Mouse (Mus musculus) kidney, embryonic 16.5 days (tissue): ENCODE measurements around the gene Ccdc136. TPM values are rescaled to one million over a fixed set of nuclear protein-coding genes. Genes with fewer than 3 reads are reported as not detected.
A peak's percentile ranks its signal among the peaks of the same experiment; 100 is the strongest.

Experiments
- ATAC-seq: fragments of 200-750 bp; cut with Nextera tagmentation; 2 replicates; pipeline ENCODE4 v1.8.0; 2017; ENCODE audit warnings: moderate TSS enrichment; ENCODE audit not compliant: low FRiP score, low TSS enrichment
- H3K27ac ChIP-seq: fragments of 300-500 bp; sonication (generic); 2 replicates; pipeline ENCODE4 v1.5.1; 2014; ENCODE audit warnings: low read length
- H3K27me3 ChIP-seq: fragments of 300-500 bp; sonication (generic); 2 replicates; pipeline ENCODE4 v1.6.1; 2014; ENCODE audit warnings: low read length, control low read depth, mixed read lengths; ENCODE audit not compliant: insufficient read depth
- H3K36me3 ChIP-seq: fragments of 300-500 bp; sonication (generic); 2 replicates; pipeline ENCODE4 v1.6.1; 2014; ENCODE audit warnings: low read length, control low read depth, mixed read lengths; ENCODE audit not compliant: insufficient read depth
- H3K4me1 ChIP-seq: fragments of 300-500 bp; sonication (generic); 2 replicates; pipeline ENCODE4 v1.6.1; 2014; ENCODE audit warnings: low read length, control low read depth, mixed read lengths; ENCODE audit not compliant: insufficient read depth
- H3K4me2 ChIP-seq: fragments of 300-500 bp; sonication (generic); replicated peaks from 2 replicates; pipeline ENCODE4 v1.6.1; 2014; ENCODE audit warnings: low read depth, low read length
- H3K4me3 ChIP-seq: fragments of 300-500 bp; sonication (generic); 2 replicates; pipeline ENCODE4 v1.5.1; 2014; ENCODE audit warnings: mild to moderate bottlenecking, low read length
- H3K9ac ChIP-seq: fragments of 300-500 bp; sonication (generic); replicated peaks from 2 replicates; pipeline ENCODE4 v1.6.1; 2014; ENCODE audit warnings: low read length
- H3K9me3 ChIP-seq: fragments of 300-500 bp; sonication (generic); 2 replicates; pipeline ENCODE4 v1.6.1; 2016; ENCODE audit warnings: low read length, control low read depth
- WGBS: fragments of 180-500 bp; shearing (Covaris S2); extraction: QIAGEN DNeasy Blood & Tissue Kit; methylation state at CpG from one replicate; pipeline ENCODE4 v1.1.7; 2014; 5-methylcytosine and 5-hydroxymethylcytosine counted together
- polyA plus RNA-seq: library from polyadenylated mRNA; unstranded; fragments of >200 nt; fragmentation: Nextera tagmentation; extraction: Ambion mirVana; gene quantifications from 2 replicates; pipeline ENCODE4 v1.2.1, GENCODE M21; 2015

The Ccdc136 gene
- polyA plus RNA-seq, 1 experiment from 2014 or later, result 20.2 TPM

DNA sequence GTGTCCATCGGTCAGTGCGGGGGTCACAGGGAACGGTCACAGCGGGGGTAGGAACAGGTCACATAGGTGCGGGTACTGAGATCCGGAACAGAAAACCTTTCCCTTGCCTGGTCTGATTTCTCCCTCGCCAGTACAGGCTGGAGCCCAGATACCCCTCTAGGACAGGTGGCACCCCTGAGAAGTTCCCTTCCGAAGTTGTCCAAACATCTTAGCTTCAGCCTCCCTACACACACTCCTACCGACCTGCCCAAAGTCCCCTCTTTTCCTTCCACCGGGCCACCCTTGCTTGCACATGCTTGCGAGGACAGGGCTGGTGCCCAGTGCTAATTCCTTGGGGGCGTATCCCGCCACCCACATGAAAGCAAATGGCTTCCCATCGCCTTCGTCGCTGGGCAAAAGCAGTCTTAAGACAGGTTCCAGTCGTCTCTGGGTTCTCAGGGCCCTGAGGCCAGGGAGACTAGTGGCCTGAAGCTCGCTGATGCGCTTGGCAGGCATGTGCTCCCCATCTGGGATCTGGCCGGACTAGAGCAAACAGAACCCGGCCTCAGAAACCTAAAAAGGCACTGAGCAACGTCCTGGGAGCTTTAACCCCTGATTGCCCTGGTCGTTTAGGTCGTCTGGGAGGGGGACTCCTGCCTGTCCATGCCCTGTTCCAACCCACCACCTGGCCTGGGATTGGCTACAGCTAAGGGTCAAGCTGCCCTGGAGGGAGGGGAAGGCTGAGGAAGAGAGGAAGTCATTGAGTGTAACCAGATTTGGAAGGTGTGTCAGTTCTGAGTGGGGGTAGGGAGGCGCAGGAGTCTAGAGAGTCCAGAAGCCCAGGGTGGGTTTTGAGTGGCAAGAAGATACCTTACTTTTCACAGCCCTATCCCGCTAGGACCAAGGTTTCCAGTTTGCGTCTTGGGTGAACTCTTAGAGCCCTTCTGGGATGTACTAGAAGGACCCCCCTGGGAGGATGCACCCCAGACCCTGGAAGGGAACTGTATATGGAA is 38.0 kb downstream of the Ccdc136 start:
- Histone ChIP-seq H3K9ac (peak overlapping the region; percentile 69), H3K36me3 (no peaks in the 10 kb centered on the region), H3K4me2 (peak overlapping the region; percentile 89), H3K4me3 (peak overlapping the region; percentile 61), H3K9me3 (no peaks in the 10 kb centered on the region), H3K27ac (peak overlapping the region; percentile 49), H3K27me3 (peaks cover 25% of the 10 kb centered on the region; the same call in 1 of the 2 replicates), H3K4me1 (peaks cover 47% of the 10 kb centered on the region)
- 7% methylated on average over 27 of the region's 27 CpGs for WGBS
- ATAC-seq, result peak; percentile 1; the same call in 1 of the 2 replicates

DNA sequence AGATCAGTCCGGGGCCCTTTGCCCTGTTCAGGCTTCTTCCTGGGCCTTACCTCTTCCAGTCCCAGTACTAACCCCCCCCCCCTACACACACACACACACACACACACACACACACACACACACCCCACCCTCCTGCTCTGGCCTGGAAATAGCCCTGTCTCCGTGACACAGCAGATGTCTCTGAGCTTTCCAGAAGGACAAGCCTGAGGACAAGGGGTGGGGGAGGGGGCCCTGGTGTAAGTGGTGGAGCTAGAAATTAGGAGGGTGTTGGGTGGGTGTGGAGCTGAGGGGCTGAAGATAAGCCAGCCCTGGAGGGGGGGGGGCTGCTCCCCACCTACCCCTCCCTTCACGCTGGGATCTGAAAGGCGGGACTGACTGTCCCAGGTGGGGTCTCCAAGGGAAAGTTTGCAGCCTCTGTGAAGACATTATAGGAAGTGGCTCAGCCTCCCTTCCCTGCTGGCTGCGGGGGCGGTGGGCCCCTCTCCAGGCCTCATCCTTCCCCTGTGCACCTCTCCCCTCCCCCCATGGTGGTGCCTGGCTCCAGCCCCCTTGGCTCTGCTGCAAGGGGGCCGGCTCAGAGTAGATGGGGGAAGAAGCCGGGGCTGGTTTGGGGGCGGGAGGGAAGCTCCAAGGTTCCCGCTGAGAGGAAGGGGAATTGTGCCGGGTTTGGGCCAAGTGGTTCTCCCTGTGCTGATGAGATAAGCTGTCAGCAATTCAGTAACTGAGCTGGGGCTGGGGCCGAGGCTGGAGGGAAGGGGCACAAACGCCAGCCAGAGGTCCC is 39.0 kb downstream of the Ccdc136 start:
- H3K27ac ChIP-seq, result peak overlapping the region; percentile 88
- H3K27me3 ChIP-seq, result peaks cover 25% of the 10 kb centered on the region; the same call in 1 of the 2 replicates
- H3K9ac ChIP-seq, result peak overlapping the region; percentile 39; the same call in 1 of the 2 replicates
- peak overlapping the region; percentile 61 for H3K4me3 ChIP-seq
- H3K36me3 ChIP-seq, result no peaks in the 10 kb centered on the region
- 6% methylated on average over 12 of the region's 13 CpGs for WGBS
- ATAC-seq, result peak; percentile 52
- H3K9me3 ChIP-seq, result no peaks in the 10 kb centered on the region
- peak overlapping the region; percentile 89 for H3K4me2 ChIP-seq
- peaks cover 47% of the 10 kb centered on the region for H3K4me1 ChIP-seq

DNA sequence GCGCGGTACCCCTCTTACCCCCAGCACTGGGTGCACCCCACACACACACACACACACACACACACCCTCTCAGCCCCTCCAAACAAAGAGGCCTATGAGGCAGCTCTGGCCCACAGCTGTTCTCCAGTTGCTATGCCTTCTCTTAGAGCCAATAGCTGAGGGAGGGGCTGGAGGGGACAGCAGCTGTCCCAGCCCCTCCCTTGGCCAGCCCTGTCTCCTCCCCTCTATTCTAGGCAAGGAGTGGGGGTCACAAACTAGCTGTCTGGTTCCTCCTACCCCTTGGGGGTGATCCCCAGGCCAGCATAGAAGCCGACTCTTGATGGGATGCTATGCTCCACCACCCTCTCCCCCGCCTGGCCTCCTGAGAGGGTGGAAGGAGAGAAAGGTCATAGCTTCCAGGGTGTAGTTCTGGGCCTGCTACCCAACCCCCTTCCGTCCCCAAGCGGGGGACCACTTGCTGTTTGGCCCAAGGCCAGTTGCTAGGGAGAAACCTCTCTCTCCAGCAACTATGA is 39.9 kb downstream of the Ccdc136 start:
- Histone ChIP-seq H3K27ac (peak overlapping the region; percentile 88), H3K4me2 (peak overlapping the region; percentile 89), H3K36me3 (0 out of 2 replicates have a peak, but pooled peaks cover 7% of the 10 kb centered on the region), H3K4me1 (peaks cover 47% of the 10 kb centered on the region), H3K9me3 (no peaks in the 10 kb centered on the region), H3K4me3 (peak overlapping the region; percentile 61), H3K27me3 (peaks cover 25% of the 10 kb centered on the region; the same call in 1 of the 2 replicates), H3K9ac (peak overlapping the region; percentile 39)
- WGBS, result under 1% methylated on average over 6 of the region's 6 CpGs
- ATAC-seq, result peak; percentile 67

DNA sequence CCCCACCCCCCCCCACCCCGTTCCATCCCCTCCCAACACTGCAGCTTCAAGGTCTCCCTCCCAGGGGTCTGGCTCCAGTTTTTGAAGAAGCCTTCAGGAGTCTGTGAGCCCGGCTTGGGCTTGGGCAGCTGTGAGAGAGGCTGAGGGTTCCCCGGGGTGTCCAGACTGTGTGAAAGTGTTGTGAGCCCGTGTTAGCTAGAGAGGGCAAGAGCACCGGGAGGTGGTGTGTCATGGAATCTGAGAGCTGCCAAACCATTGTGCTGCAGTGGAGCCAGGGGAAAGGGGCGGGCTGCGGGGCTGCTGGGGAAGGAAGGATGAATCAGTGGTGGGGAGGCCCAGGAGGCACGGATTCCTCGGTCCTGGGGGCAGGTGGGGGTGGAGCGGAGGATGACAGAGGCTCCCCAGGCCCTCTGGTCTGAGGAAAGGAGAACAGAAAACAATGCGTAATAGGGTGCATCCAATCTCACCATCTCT is 40.4 kb downstream of the Ccdc136 start:
- 10% methylated on average over 11 of the region's 11 CpGs for WGBS
- Histone ChIP-seq H3K27ac (peak overlapping the region; percentile 88), H3K4me1 (peaks cover 47% of the 10 kb centered on the region), H3K4me3 (peak overlapping the region; percentile 61; the same call in 1 of the 2 replicates), H3K9ac (peak overlapping the region; percentile 39), H3K4me2 (peak overlapping the region; percentile 89), H3K9me3 (no peaks in the 10 kb centered on the region), H3K27me3 (peaks cover 24% of the 10 kb centered on the region; the same call in 1 of the 2 replicates), H3K36me3 (0 out of 2 replicates have a peak, but pooled peaks cover 7% of the 10 kb centered on the region)
- 0 out of 2 replicates have a peak, but pooled peaks have one; percentile 16 for ATAC-seq

DNA sequence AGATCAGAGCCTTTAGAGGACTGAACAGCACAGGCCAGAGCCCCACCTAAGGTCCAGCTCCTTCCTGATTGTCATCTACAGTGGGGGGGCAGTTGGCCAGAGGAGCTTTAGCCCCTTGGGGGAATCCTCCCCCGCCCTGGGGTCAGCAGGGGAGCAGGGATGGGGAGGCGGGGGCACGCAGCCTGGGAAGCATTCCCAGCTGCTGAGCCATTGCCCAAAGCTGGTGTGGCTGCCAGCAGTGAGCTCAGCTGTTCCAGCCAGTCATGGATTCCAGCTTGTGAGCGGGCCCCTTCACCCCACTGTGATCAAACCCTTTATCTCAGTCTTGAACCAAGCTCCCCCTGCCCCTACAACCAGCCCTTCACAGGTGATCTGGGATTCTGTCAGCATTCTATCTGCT is 43.1 kb downstream of the Ccdc136 start:
- peaks cover 29% of the 10 kb centered on the region for H3K4me1 ChIP-seq

DNA sequence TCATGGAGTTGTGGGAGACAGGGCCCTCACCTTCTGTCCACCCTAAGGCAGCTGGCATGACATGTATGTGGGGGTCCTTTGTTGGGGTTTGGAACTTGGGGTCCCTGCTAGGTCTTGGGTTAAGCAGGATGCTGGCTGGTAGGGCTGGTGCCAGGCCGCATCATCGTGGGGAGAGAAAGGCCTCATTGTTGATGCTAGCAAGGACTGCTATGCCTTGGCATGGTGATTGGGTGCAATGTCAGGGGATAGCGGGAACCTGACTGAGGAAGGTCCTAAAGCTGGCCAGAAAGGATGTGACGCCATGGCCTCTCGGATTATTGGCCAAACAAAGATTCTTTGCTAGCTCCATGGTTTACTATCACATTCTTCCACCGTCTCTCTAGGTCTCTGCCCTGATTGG is 43.7 kb downstream of the Ccdc136 start:
- Histone ChIP-seq H3K27me3 (no peaks in the 10 kb centered on the region), H3K4me2 (no peak overlapping the region), H3K4me1 (peaks cover 24% of the 10 kb centered on the region), H3K27ac (no peak overlapping the region), H3K9ac (no peak overlapping the region), H3K9me3 (no peaks in the 10 kb centered on the region), H3K4me3 (no peak overlapping the region), H3K36me3 (peaks cover 10% of the 10 kb centered on the region; the same call in 1 of the 2 replicates)
- 88% methylated on average over 6 of the region's 6 CpGs for WGBS
- no peak for ATAC-seq

More for the DNA sequence above, 43.1 kb downstream of the Ccdc136 start:
- Histone ChIP-seq H3K27me3 (0 out of 2 replicates have a peak, but pooled peaks cover 3% of the 10 kb centered on the region), H3K27ac (no peak overlapping the region), H3K36me3 (peaks cover 10% of the 10 kb centered on the region; the same call in 1 of the 2 replicates), H3K9ac (no peak overlapping the region), H3K4me3 (no peak overlapping the region), H3K9me3 (no peaks in the 10 kb centered on the region), H3K4me2 (no peak overlapping the region)
- WGBS, result 69% methylated on average over 4 of the region's 4 CpGs
- no peak for ATAC-seq

DNA sequence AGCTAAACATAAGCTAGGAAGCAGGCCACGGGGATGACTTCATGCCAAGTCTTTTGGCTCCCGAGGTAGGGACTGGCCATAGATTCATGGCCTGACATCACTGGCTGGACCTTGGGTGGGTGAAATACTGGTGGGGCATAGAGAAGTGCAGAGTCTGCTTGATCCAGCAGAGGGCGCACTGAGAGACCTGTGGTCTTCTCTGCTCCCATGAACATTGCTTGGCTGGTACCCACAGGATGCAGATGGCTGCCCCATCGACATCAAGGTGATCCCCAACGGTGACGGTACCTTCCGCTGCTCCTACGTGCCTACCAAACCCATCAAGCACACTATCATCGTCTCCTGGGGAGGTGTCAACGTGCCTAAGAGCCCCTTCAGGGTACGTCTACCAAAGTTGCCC is 48.7 kb downstream of the Ccdc136 start:
- no peaks in the 10 kb centered on the region for H3K9me3 ChIP-seq
- H3K36me3 ChIP-seq, result peaks cover 32% of the 10 kb centered on the region; the same call in 1 of the 2 replicates
- 70% methylated on average over 11 of the region's 11 CpGs for WGBS
- no peaks in the 10 kb centered on the region for H3K27me3 ChIP-seq
- H3K27ac ChIP-seq, result no peak overlapping the region
- H3K4me1 ChIP-seq, result no peaks in the 10 kb centered on the region
- H3K4me2 ChIP-seq, result no peak overlapping the region
- H3K9ac ChIP-seq, result no peak overlapping the region
- no peak for ATAC-seq
- no peak overlapping the region for H3K4me3 ChIP-seq

DNA sequence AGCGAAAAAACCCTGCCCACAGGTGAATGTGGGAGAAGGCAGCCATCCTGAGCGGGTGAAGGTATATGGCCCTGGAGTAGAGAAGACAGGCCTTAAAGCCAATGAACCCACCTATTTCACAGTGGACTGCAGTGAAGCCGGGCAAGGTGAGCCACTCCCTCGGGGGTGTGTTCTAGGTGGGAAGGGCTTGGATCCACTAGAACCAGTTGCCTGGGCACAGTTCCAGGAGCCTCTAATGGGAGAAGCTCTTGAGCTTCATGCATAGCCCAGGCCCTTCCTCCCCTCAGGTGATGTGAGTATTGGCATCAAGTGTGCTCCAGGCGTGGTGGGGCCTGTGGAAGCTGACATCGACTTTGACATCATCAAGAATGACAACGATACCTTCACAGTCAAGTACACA is 49.2 kb downstream of the Ccdc136 start:
- H3K27ac ChIP-seq, result no peak overlapping the region
- H3K4me1 ChIP-seq, result no peaks in the 10 kb centered on the region
- WGBS, result 94% methylated on average over 7 of the region's 7 CpGs
- no peaks in the 10 kb centered on the region for H3K27me3 ChIP-seq
- H3K36me3 ChIP-seq, result peaks cover 31% of the 10 kb centered on the region; the same call in 1 of the 2 replicates
- H3K4me3 ChIP-seq, result no peak overlapping the region
- H3K4me2 ChIP-seq, result no peak overlapping the region
- no peak overlapping the region for H3K9ac ChIP-seq
- no peak for ATAC-seq
- no peaks in the 10 kb centered on the region for H3K9me3 ChIP-seq

DNA sequence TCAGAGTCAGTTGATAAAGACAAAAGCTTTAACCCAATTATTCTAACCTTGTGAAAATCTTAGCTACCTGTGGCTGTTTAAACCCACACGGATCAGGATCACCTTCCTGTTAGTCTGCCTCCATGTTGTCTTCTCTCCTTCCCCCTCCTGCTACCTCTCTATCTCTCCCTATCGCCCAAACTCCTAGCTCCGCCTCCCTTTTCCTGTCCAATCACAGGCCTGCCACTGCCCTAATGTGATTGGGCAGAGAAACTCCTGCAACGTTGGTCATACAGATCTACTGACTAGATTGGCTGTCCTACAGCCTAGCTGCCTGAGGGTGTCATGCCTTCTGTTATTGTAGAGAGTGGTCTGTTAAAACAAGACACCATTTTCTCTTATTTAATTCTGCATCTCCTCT is 53.7 kb downstream of the Ccdc136 start:
- 33% methylated on average over 4 of the region's 4 CpGs for WGBS
- Histone ChIP-seq H3K4me1 (no peaks in the 10 kb centered on the region), H3K27me3 (no peaks in the 10 kb centered on the region), H3K27ac (no peak overlapping the region), H3K9ac (no peak overlapping the region), H3K4me3 (no peak overlapping the region), H3K9me3 (no peaks in the 10 kb centered on the region), H3K36me3 (peaks cover 42% of the 10 kb centered on the region; the same call in 1 of the 2 replicates), H3K4me2 (no peak overlapping the region)
- no peak for ATAC-seq
